Mouse (Mus musculus) thymus, postnatal 10 days (tissue): ENCODE data around the gene Trim11.
A peak's percentile ranks its signal among the peaks of the same experiment; 100 is the strongest.
"Not testable (repeated sequence)": the region's sequence is repeated elsewhere in the genome, so short reads cannot be mapped to it uniquely, and the experiment has no call there.

Experiments
- DNase-seq, 2 experiments: peaks; one replicate each; pipeline ENCODE4 v3.0.0; 2021; ENCODE audit warnings: low spot score in 2 of 2

Trim11 gene

DNA sequence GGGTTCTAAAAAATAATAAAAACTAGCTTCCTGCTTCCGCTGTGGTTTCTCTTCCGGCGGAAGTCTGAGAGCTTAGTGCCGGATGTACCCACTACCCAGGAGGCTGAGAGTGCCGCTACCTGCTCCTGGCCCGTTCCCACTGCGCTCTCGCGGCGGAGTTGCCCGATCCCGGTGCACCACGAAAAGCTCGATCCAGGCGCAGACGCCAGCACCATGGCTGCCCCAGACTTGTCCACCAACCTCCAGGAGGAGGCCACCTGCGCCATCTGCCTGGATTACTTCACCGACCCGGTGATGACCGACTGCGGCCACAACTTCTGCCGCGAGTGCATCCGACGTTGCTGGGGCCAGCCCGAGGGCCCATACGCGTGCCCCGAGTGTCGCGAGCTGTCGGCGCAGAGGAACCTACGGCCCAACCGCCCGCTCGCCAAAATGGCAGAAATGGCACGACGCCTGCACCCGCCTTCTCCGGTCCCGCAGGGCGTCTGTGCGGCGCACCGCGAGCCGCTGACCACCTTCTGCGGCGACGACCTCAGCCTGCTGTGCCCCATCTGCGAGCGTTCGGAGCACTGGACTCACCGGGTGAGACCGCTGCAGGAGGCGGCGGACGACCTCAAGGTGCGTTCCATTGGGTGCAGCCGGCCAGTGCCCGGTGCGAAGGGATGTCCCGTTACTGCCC is at the start of gene Trim11:
Trim11 (plus strand) TSS at position 67 of the 679 bp plus-strand sequence.
- peak; percentile 69 to 77 for DNase-seq

DNA sequence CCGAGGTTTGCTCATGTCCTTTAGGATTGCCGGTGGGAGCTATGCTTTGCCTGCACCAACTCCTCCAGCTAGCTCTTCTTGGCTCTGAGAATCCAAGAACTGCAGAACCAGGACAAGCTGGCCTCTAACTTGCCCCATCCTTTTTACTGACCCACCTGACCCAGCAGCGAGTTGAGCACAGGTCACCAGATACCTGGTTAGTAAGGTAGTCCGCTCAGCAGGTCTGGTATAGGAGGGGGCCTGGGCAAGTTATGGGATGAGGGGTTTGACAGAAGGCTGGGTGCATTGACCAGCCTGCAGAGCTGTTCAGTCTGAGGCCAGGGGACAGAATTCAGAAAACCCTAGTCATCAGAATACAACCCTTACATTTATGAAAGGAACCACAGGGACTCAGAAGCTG is 48.8 kb upstream of the Trim11 start:
- DNase-seq, result no peak

DNA sequence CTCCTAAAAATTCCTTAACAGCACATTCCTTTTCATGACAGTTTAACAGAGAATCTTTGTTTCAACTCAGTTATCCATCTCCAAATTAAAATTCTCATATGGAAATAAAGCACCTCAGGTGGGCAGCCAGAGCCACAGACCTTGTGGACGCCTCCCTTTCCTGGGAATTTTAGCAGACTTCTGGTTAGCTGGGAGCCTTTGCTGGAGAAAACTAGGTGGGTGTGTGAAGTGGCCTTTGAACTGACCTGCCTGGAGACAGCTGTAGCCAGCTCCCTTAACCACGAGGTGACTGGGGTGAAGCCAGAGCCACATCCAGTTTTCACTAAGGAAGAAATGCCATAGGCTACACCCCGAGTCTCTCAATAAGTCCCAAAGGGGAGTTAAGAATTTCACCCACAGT is 48.3 kb upstream of the Trim11 start:
- DNase-seq, result no peak

DNA sequence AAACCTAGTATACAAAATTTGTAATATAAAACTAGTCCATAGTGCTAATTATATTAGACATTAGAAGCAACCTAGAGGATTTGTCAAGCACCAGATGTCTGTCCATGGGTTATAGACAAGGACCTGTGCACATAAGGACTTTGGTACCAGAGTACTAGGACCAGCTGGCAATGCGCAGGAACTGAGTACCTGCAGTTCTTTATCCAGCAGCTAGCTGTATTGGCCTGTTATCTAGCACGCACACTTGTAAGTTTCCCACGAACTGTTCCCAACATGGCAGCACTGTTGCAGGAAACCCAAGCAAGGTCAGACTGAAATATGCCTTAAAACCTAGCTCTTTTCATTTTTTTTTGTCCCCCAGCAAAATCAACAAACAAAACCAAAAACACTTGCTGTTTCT is 47.6 kb upstream of the Trim11 start:
- no peak for DNase-seq

DNA sequence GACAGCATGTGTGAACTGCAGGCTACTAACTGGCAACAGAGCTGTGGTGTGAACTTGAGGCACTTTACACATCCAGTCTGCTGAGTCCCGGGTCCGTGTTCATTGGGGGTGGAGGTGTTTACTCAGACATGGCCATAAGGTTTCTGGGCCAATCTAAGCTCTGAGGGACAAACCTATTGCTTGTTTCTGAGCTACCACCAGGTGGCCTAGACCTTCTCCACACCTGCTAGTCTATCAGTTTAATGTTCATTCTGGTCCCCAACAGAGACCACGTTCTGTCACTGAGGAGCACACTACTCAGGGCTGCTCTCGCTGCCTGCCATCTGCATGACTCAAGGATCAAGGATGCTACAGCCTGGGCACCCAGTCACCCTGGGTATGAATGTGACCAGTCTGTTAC is 46.3 kb upstream of the Trim11 start:
- DNase-seq, result peak in 1 of 2 experiments; percentile 43

DNA sequence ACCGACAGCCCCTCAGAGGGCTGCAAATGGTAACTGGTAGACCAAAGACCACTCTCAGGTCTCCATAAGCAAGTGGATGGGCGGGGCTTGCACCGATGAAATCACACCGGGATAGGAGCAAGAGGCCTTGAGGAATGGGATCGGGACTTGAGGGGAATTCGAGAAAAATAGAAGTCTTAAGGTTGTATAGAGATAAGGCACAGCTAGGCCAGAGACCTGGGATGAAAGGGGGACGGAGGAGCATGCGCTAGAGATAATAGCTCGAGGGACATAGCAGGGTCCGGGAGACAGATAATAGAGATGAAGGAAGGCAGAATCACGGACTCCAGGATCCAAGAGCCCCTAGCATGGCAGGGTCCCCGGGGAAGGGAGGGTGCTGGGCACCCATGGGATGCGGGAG is 40.0 kb upstream of the Trim11 start:
- no peak for DNase-seq

DNA sequence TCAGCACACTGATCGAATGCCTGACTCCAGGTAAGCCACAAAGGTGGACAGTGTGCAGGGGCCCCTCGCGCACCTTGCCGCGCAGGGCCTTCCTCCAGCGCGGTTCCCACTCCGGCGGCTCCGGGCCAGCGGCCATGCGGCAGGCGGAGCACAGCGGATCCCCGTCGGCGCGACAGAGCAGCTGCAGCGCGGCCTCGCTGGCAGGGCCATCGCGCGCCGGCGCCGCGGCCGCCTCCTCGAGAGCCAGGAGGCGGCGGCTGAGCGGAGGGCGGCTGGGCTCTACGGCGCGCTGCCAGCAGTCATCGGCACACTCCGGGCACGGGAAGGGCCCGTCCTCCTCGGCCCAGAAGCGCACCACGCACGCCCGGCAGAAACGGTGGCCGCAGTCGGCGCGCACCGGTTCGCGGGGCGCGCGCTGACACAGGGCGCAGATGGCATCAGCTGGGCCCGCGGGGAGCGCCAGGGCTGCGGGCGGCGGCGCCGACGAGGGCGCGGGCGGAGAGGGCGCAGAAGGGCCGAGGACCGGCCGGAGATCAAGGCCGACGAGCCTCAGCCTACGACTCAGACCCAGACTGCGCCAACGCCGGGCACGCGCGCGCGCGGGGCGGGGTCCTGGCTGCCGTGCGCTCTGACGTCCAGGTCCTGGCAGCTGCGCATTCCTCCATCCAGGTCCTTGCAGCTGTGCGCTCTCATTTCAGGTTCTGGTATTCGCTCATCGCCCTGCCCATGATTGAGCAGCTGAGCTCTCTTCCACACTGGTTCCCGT is 39.4 kb upstream of the Trim11 start, which contains the start of gene Rnf187:
Rnf187 (minus strand) TSS at position 595 of the 766 bp plus-strand sequence.
- DNase-seq, result peak; percentile 79 to 87

DNA sequence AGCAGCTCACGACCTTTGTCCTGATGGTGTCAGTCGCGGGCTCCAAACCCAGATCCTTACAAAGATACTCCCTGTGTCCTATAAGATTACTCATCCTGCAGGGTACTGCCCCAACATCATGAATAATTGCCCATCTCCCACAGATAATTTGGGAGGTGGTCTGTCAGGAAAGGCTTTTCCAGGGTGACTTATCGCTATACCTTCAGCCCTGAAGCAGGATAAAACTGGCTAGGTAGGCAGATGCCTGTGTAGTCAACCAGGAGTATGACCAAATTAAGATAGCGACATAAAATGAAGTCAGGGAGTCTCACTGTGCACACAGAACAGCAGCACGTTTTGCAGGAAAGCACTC is 38.8 kb upstream of the Trim11 start:
- DNase-seq, result no peak

DNA sequence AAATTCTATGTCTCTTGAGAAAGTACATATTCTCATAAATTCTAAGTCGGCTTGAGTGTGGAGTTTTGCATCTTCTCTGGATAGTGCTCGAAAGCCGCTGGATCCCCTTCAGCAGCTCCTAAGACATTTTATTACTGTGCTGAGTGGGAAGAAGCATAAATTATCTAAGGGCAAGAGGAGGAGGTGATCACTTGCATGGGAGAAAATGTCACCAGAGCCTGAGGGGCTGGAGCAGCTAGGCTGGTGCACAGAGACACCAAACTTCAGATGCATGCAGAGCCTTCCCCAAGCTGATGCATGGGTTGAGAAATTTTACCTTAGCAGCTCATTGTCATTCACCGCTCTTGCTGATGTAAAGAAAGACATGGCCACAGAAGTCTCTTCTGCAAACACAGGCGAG is 33.8 kb upstream of the Trim11 start:
- no peak for DNase-seq

DNA sequence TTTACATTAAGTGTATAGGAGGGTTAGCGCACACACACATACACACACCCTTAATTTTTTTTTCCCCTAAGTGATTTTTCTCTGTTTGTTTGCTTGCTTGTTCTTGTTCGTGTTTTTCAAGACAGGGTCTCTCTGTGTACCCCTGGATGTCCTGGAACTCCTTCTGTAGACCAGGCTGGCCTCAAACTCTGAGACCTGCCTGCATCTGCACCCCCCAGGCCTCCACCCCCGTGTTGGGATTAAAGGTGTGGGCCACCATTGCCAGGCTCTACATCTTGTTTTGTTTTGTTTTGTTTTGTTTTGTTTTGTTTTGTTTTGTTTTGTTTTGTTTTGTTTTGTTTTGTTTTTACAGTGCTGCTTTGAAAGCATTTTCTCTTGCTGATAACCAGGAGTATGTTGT is 30.6 kb upstream of the Trim11 start:
- DNase-seq, result no peak

DNA sequence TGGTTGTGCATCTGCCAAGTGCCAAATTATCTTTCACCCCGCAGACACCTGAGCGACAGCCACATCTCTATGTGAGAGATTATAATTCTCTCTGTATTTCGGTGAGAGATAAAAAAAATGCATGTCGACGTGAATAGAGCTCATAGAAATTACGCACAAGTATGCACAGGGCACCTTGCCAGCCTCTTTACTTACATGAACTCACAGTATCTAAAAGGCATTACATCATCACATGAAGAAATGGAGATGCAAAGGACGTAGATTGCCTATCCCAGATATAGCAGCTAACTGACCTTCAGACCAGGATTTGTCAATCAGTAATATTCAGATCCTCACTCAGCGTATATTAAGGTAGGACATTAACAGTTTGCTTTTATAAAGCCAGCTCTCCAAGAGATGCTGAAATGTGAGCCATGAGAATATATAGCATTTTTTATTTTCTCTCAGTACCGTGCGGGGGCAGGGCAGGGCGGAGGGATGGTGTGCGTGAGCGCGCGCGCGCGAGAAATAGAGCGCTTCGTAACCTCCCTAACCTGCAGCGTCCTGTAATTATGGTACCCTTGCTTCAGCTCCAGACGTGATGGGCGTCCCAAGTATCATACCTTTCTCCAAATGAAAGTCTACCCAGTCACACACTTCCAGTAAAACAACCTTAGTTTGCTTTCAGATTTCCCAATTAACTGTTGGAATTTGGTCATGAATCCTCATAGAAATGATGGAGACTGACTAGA is 29.9 kb upstream of the Trim11 start:
- peak; percentile 56 to 59 for DNase-seq

DNA sequence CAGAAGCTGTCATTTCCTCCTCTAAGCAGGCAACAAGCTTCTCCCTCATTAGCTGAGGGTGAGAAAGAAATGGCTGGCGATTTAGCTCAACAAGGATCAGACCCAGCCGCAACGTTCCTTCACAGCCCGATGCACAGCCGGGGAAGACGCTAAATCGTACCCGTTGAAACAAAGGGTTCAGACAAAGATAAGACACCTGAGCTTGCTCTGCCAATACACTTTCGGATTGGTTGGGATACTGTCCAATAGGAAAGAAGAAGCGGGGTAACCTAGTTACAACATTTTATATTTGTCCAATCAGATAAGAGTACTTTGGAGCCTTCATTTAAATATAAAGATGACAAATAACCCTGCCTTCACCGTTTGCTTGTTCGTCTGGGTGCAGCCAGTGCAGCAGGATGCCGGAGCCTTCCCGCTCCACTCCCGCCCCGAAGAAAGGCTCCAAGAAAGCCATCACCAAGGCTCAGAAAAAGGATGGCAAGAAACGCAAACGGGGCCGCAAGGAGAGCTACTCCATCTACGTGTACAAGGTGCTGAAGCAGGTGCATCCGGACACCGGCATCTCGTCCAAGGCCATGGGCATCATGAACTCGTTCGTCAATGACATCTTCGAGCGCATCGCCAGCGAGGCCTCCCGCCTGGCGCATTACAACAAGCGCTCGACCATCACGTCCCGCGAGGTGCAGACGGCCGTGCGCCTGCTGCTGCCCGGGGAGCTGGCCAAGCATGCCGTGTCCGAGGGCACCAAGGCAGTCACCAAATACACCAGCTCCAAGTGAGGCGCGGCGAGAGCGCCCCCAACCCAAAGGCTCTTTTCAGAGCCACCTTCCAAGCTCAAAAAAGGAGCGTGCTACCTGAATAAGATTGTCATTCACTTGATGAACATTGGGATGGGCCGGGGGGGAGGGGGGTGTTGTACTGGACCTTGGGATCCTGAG is 29.1 kb upstream of the Trim11 start, which contains the start of gene Hist3h2ba:
Hist3h2ba (plus strand) TSS at position 379 of the 938 bp plus-strand sequence.
- peak; percentile 78 to 80 for DNase-seq

DNA sequence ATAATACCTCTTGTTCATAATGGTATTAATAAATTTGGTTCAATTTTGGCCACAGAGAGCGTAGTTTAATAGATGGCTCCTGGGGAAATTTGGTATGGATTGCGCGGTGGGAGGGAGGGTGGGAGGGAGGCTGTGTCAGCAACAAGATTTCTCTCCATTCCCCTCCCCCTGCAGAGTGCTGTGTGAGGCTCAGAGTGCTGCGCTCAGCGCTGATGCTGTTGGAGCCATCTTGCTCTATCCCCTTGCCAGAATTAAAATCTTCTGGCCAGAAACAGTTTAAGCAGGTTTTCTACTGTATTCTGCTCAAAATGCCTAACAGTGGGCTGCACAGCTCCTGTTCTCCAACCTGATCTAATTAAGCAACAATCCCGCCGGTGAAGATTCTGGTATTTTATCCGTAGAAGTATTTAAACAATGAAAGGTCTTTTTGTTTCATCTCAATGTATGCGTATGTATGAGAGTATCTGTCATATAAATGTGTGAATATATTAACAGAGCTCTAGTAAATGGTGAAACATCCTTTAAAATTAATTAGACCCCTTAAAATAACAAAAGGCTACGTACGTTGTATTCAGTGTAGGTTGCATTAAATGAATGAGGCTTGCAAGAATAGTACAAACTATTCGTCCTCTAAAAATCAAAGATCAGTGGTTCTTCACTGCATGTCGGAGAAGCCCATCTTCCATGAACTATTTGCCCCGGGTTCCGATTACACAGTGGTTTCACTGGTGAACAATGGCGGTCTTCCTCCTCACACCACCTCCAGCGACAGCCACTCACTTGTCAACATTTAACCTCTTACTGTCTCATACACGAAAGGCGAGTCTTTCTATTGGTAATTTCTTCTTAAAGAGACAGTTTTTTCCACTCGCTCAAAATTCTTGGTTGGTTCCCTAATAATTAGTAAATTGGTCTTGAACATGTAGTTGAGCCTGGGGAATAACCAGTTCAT is 28.1 kb upstream of the Trim11 start:
- peak; percentile 25 to 38 for DNase-seq

DNA sequence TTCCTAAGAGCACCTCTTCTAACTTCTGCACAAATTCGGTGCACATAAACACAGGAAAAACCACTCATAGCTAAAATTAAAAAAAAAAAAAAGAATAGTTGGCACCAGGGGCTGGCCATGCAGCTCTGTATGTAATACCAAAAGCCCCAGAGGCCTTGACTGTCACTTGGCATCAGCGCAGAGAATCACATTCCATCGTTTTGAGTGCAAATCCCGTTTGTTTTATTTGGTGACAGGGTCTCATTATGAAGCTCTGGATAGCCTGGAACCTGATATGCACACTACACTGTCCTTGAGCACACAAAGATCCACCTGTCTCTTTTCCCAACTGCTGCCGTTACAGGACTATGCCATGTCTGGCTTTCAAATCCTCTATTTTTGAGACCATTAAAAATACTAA is 26.7 kb upstream of the Trim11 start:
- DNase-seq, result no peak

DNA sequence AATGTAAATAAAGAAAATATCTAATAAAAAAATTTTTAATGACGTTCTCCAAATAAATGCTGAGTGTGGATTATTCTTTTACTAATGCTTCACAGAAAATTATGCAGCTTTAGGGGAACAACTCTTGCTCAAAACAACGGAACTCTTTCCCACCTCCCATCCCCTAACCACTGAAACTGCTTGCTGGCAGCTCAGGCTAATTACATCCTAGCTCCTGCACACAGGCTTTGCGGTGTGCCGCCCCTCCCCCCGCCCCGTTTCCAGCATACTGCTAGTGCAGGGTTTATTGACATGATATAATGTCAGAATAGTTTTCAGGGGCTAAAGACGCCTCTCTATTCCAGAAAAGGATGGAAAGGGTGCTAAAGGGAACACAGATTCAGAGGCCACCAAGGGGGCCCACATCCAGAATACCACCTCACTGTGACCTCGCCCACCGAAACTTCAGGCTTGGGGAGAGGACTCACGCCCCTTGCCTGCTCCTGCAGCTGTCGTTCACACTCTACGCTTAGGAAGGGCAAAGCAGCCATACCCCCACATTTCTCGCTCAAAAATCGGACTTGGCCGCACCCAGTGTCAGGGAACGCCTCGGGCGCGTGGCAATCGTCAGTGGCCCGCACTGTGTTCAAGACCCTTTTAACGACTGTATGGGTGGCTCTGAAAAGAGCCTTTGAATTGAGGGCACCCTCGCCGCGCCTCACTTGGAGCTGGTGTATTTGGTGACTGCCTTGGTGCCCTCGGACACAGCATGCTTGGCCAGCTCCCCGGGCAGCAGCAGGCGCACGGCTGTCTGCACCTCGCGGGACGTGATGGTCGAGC is 24.3 kb upstream of the Trim11 start:
- DNase-seq, result peak; percentile 41 to 51

DNA sequence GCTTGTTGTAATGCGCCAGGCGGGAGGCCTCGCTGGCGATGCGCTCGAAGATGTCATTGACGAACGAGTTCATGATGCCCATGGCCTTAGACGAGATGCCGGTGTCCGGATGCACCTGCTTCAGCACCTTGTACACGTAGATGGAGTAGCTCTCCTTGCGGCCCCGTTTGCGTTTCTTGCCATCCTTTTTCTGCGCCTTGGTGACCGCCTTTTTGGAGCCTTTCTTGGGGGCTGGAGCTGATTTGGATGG is 23.8 kb upstream of the Trim11 start:
- DNase-seq, result not testable (repeated sequence)

DNA sequence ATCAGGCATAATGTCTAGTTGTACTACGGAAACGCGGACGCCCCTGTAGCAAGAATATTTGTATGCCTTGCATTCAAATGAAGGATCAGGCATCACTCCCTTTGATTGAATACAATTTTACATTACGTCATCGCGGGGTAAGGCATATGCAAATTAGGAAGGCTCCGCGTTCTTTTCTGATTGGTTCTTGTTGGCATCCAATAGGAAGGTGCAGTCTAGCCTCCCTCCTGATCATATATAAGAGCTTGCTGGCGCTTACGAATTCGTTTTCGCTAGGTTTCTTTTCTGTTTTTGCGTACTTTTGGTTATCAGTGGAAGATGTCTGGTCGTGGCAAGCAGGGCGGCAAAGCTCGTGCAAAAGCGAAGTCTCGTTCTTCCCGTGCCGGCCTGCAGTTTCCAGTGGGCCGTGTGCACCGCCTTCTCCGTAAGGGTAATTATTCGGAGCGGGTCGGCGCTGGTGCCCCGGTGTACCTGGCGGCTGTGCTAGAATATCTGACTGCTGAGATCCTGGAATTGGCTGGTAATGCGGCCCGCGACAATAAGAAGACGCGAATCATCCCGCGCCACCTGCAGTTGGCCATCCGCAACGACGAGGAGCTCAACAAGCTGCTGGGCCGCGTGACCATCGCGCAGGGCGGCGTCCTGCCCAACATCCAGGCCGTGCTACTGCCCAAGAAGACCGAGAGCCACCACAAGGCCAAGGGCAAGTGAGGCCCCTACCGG is 23.3 kb upstream of the Trim11 start, which contains the start of the genes Hist3h2a and Trim17:
Hist3h2a (plus strand) TSS at position 266 of the 723 bp plus-strand sequence.
Trim17 (plus strand) TSS at position 266 of the 723 bp plus-strand sequence.
- DNase-seq, result peak; percentile 89 to 90

DNA sequence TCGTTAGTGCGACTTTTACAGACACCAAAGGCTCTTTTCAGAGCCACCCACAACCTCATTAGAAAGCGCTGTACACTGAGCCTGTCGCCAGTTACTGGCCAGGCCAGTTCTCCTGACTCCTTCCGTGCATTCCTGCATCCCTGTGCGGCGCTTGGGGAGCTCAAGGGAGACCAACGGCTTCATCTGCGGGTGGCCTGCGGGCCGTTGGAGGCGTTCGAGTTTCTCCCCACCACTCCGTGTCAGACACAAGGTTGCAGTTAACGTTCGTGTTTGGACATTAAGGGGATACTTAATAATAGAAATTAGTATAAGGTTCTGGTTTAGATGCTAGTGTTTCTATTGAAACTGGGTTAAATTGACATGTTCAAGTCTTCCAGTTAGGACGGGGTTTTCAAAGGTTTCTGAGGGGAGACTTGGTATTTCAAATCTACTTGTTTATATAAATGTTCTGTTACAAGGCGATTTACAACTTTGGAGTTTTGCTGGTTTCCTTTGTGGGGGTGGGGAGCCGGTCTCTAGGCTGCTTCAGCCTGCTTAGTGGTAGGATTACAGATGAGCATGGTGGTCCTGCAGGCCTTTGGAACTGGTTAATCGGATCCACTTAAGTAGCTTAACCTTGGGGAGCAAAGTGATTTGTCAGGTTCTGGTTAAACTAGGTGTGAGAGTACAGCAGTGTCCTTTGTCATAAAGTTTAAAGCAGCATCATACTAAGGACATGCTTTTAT is 22.6 kb upstream of the Trim11 start:
- peak in 1 of 2 experiments; percentile 22 for DNase-seq
